Mouse (Mus musculus): Measurements from ENCODE around the gene Grin2b. TPM values are rescaled to one million over a fixed set of nuclear protein-coding genes. Genes with fewer than 3 reads are reported as not detected.

Gene Grin2b
- polyA plus RNA-seq, 1 experiment from 2014 or later = 46.7 TPM

- peak; percentile 39; the same call in 1 of the 2 replicates for ATAC-seq (ENCODE audit: low FRiP score)
- Histone ChIP-seq H3K9me3 (no peaks in the 10 kb centered on the region), H3K27ac (0 out of 2 replicates have a peak overlapping the region, but pooled peaks have one; percentile 31), H3K9ac (no peak overlapping the region), H3K4me3 (no peak overlapping the region), H3K27me3 (no peaks in the 10 kb centered on the region), H3K4me1 (replicated peaks) (peaks cover 19% of the 10 kb centered on the region), H3K4me2 (no peak overlapping the region), H3K36me3 (no peaks in the 10 kb centered on the region)
- WGBS = 59% methylated on average over 7 of the region's 7 CpGs
These were observed 307.5 kb downstream of the Grin2b start for GRCm38 (mm10) chr6:135865832-135866231.

- no peak overlapping the region for H3K9ac ChIP-seq
- no peaks in the 10 kb centered on the region for H3K9me3 ChIP-seq
- peaks cover 25% of the 10 kb centered on the region for H3K4me1 ChIP-seq (replicated peaks)
- H3K4me2 ChIP-seq = no peak overlapping the region
- H3K27me3 ChIP-seq = no peaks in the 10 kb centered on the region
- 56% methylated on average over 5 of the region's 5 CpGs for WGBS
- ATAC-seq (ENCODE audit: low FRiP score) = no peak
- H3K36me3 ChIP-seq = no peaks in the 10 kb centered on the region
- H3K27ac ChIP-seq = 0 out of 2 replicates have a peak overlapping the region, but pooled peaks have one; percentile 8
- H3K4me3 ChIP-seq = no peak overlapping the region
These were observed 309.3 kb downstream of the Grin2b start for GRCm38 (mm10) chr6:135863965-135864364.

DNA sequence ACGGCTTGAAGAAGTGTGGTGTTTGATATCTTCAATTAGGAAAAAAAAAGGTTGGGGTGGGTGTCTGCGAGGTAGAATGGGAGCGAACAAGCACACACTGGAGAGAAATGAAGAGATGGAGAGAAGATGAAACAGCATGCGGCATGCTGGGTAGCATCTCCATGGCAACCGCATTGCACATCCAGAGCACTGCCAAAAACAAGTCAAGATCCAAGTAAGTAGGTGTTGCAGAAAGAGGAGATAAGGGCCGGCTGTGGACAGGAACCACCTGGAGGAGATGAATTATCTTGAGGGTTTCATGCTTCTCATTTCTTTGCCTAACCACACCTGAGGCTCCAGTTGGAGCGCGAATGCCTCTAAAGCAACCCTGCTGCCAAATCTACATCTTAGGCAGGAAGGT, 313.8 kb downstream of the Grin2b start:
- H3K36me3 ChIP-seq = no peaks in the 10 kb centered on the region
- no peaks in the 10 kb centered on the region for H3K27me3 ChIP-seq
- no peak overlapping the region for H3K9ac ChIP-seq
- H3K9me3 ChIP-seq = no peaks in the 10 kb centered on the region
- peaks cover 34% of the 10 kb centered on the region for H3K4me1 ChIP-seq (replicated peaks)
- WGBS = 41% methylated on average over 8 of the region's 8 CpGs
- no peak overlapping the region for H3K4me3 ChIP-seq
- H3K4me2 ChIP-seq = no peak overlapping the region
- peak; percentile 51; the same call in 1 of the 2 replicates for ATAC-seq (ENCODE audit: low FRiP score)
- H3K27ac ChIP-seq = no peak overlapping the region

DNA sequence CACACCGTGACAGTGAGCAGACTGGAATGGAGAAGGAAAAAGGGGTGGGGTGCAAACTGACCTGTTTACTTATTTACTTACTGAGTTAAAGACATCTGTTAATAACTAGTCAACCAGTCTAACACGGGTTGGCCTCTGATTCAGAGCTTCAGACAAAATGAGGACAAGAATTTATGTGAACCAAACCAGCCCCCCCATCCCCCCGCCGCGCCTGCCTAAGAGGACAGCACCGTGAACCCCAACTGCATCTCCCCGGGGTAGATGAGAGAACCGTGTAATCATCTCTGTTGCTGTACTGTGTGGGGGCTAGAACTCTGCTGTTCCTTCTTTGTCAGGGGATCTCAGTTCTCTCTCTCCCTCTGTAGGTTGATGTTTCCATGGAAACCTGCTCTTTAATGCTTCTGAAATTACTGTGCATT, 319.1 kb downstream of the Grin2b start:
- no peaks in the 10 kb centered on the region for H3K9me3 ChIP-seq
- WGBS = 42% methylated on average over 8 of the region's 8 CpGs
- H3K4me2 ChIP-seq = no peak overlapping the region
- peaks cover 16% of the 10 kb centered on the region for H3K4me1 ChIP-seq (replicated peaks)
- ATAC-seq (ENCODE audit: low FRiP score) = 0 out of 2 replicates have a peak, but pooled peaks have one; percentile 52
- no peaks in the 10 kb centered on the region for H3K36me3 ChIP-seq
- H3K27ac ChIP-seq = 0 out of 2 replicates have a peak overlapping the region, but pooled peaks have one; percentile 30
- no peak overlapping the region for H3K4me3 ChIP-seq
- no peak overlapping the region for H3K9ac ChIP-seq
- no peaks in the 10 kb centered on the region for H3K27me3 ChIP-seq

DNA sequence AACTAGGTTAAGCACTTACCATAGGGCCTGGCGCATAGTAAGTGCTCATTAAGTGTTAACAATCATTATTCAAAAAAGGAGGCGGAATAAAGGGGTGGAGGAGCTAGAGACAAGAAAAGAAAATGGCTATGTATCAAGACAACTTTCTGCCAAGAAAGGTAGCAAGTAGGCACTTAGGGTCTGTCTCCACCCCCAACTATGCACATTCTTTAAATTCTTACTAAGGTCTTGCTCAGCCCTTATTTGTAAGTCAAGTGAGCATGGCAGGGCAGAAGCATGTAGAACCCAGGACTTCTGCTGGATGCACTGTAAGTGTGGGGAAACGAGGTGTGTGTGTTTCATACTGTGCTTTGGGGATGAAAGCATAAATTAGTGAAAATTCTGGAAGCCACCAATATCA, 329.6 kb downstream of the Grin2b start:
- 78% methylated on average over 3 of the region's 3 CpGs for WGBS
- H3K4me3 ChIP-seq = no peak overlapping the region
- ATAC-seq (ENCODE audit: low FRiP score) = no peak
- H3K4me2 ChIP-seq = no peak overlapping the region
- H3K4me1 ChIP-seq (replicated peaks) = no peaks in the 10 kb centered on the region
- no peak overlapping the region for H3K9ac ChIP-seq
- H3K27me3 ChIP-seq = no peaks in the 10 kb centered on the region
- H3K27ac ChIP-seq = no peak overlapping the region
- H3K9me3 ChIP-seq = no peaks in the 10 kb centered on the region
- no peaks in the 10 kb centered on the region for H3K36me3 ChIP-seq

DNA sequence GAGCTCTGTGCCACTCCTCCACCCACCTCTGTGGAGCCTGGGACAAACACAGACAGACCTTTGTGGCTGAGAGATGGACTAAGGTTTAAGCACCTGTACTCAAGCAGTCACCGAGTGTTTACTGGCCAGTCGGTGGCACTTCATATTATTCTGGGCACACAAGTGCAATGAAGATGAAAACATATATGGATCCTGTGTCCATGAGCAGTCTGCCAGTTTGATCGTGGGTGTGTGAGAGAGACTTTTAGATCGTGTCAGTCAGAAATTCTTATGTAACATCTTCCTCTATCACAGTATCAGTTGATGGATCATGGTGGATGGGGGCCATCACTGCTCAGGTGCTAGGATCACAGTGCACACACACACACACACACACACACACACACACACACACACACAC, 337.0 kb downstream of the Grin2b start:
- Histone ChIP-seq H3K27ac (no peak overlapping the region), H3K9ac (no peak overlapping the region), H3K4me2 (no peak overlapping the region), H3K4me1 (replicated peaks) (no peaks in the 10 kb centered on the region), H3K27me3 (no peaks in the 10 kb centered on the region), H3K4me3 (no peak overlapping the region), H3K9me3 (no peaks in the 10 kb centered on the region), H3K36me3 (no peaks in the 10 kb centered on the region)
- ATAC-seq (ENCODE audit: low FRiP score) = no peak
- 92% methylated on average over 4 of the region's 4 CpGs for WGBS

- 60% methylated on average over 5 of the region's 5 CpGs for WGBS
- Histone ChIP-seq H3K27me3 (no peaks in the 10 kb centered on the region), H3K4me1 (replicated peaks) (no peaks in the 10 kb centered on the region), H3K36me3 (no peaks in the 10 kb centered on the region), H3K9ac (no peak overlapping the region), H3K27ac (no peak overlapping the region), H3K4me3 (no peak overlapping the region), H3K4me2 (no peak overlapping the region), H3K9me3 (no peaks in the 10 kb centered on the region)
- no peak for ATAC-seq (ENCODE audit: low FRiP score)
These were observed 339.8 kb downstream of the Grin2b start for GRCm38 (mm10) chr6:135833542-135833941.

DNA sequence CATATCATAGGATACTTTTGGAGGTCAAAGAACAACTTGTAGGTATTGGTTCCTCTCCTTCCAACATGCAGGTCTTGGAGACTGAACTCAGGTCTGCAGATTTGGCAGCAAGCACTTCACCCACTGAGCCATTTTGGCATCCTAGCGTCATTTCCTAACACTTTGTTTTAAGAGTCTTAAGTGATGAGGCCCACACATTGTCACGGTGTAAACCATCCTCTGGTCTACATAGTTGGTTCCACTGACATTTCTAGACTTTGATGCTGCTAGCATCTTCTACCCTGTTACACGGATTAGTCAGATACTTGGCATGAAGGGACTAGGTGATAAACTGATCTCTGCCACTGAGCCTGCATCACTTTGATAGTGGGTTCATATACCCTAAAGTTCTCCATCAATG, 341.3 kb downstream of the Grin2b start:
- Histone ChIP-seq H3K36me3 (no peaks in the 10 kb centered on the region), H3K27me3 (no peaks in the 10 kb centered on the region), H3K4me1 (replicated peaks) (no peaks in the 10 kb centered on the region), H3K4me3 (no peak overlapping the region), H3K27ac (no peak overlapping the region), H3K4me2 (no peak overlapping the region), H3K9me3 (no peaks in the 10 kb centered on the region), H3K9ac (no peak overlapping the region)
- ATAC-seq (ENCODE audit: low FRiP score) = no peak
- WGBS = 95% methylated on average over 3 of the region's 3 CpGs

GRCm38 (mm10) chr6:135831032-135831431, 342.3 kb downstream of the Grin2b start:
- Histone ChIP-seq H3K27me3 (no peaks in the 10 kb centered on the region), H3K9me3 (no peaks in the 10 kb centered on the region), H3K4me2 (no peak overlapping the region), H3K4me3 (no peak overlapping the region), H3K9ac (no peak overlapping the region), H3K4me1 (replicated peaks) (no peaks in the 10 kb centered on the region), H3K36me3 (no peaks in the 10 kb centered on the region), H3K27ac (no peak overlapping the region)
- WGBS = 93% methylated on average over 1 of the region's 1 CpGs
- ATAC-seq (ENCODE audit: low FRiP score) = no peak

GRCm38 (mm10) chr6:135829458-135829857, 343.9 kb downstream of the Grin2b start:
- Histone ChIP-seq H3K9me3 (no peaks in the 10 kb centered on the region), H3K4me1 (replicated peaks) (no peaks in the 10 kb centered on the region), H3K27ac (no peak overlapping the region), H3K27me3 (no peaks in the 10 kb centered on the region), H3K4me3 (no peak overlapping the region), H3K4me2 (no peak overlapping the region), H3K36me3 (no peaks in the 10 kb centered on the region), H3K9ac (no peak overlapping the region)
- ATAC-seq (ENCODE audit: low FRiP score) = no peak
- 93% methylated on average over 7 of the region's 7 CpGs for WGBS

DNA sequence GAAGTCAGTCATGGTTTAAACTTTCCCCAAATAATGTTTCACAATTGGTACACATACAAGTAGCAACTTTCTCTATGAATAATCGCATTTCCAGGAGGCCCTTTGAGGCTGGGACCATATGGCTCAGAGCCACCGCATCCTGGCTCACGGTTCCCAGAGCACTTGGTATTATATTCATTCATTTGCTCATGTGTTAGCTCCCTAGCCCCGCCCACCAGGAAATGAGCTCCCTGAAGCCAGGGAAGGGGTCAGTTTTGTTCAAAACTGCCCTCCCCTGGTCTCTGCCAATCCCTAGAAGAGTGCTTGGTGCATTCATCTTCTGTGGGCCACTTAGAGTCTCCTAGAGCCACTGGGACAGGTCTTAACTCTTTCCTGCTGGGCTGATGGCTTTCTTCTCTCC, 344.3 kb downstream of the Grin2b start:
- ATAC-seq (ENCODE audit: low FRiP score) = no peak
- Histone ChIP-seq H3K27ac (no peak overlapping the region), H3K9me3 (no peaks in the 10 kb centered on the region), H3K27me3 (no peaks in the 10 kb centered on the region), H3K9ac (no peak overlapping the region), H3K4me2 (no peak overlapping the region), H3K4me3 (no peak overlapping the region), H3K36me3 (no peaks in the 10 kb centered on the region), H3K4me1 (replicated peaks) (no peaks in the 10 kb centered on the region)
- 50% methylated on average over 4 of the region's 4 CpGs for WGBS

GRCm38 (mm10) chr6:135827942-135828341, 345.4 kb downstream of the Grin2b start:
- no peaks in the 10 kb centered on the region for H3K27me3 ChIP-seq
- WGBS = 18% methylated on average over 4 of the region's 4 CpGs
- H3K27ac ChIP-seq = no peak overlapping the region
- no peaks in the 10 kb centered on the region for H3K4me1 ChIP-seq (replicated peaks)
- ATAC-seq (ENCODE audit: low FRiP score) = no peak
- H3K36me3 ChIP-seq = no peaks in the 10 kb centered on the region
- no peaks in the 10 kb centered on the region for H3K9me3 ChIP-seq
- no peak overlapping the region for H3K4me3 ChIP-seq
- no peak overlapping the region for H3K4me2 ChIP-seq
- H3K9ac ChIP-seq = no peak overlapping the region

GRCm38 (mm10) chr6:135827317-135827716, 346.0 kb downstream of the Grin2b start:
- no peaks in the 10 kb centered on the region for H3K4me1 ChIP-seq (replicated peaks)
- H3K27ac ChIP-seq = no peak overlapping the region
- no peak overlapping the region for H3K9ac ChIP-seq
- no peak overlapping the region for H3K4me3 ChIP-seq
- no peak overlapping the region for H3K4me2 ChIP-seq
- no peaks in the 10 kb centered on the region for H3K36me3 ChIP-seq
- ATAC-seq (ENCODE audit: low FRiP score) = no peak
- 88% methylated on average over 3 of the region's 3 CpGs for WGBS
- H3K9me3 ChIP-seq = no peaks in the 10 kb centered on the region
- no peaks in the 10 kb centered on the region for H3K27me3 ChIP-seq
